Mouse (Mus musculus) telencephalon, adult 2 months (tissue): ENCODE data around the gene Reln.
A peak's percentile ranks its signal among the peaks of the same experiment; 100 is the strongest.

Experiments used
- DNase-seq: peaks from one replicate; pipeline ENCODE4 v3.0.0-alpha.2; 2011; ENCODE audit warnings: low read depth, low spot score

The Reln gene

DNA sequence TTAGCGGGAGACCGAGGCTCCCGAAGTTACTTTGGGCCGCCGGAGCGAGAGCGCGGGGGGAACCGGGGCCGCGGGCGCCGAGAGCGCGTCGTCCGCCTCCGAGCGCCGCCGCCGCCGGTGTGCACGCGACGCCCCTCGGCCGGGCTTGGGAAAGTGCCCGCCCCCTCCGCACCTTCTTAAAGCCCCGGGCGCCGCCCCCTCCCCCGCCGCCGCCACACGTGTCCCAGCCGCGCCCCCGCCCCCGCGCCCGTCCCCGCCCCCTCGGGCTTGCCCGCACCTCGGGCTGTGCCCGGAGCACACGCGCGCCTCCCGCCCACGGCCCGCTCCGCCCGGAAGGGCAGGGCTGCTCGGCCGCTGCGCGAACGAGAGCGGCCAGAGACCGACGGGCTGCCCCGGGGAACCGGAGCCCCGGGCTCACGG lies at the start of gene Reln:
Gene Reln (minus strand): TSS at position 147 of the 420 bp plus-strand sequence.
- no peak for DNase-seq

DNA sequence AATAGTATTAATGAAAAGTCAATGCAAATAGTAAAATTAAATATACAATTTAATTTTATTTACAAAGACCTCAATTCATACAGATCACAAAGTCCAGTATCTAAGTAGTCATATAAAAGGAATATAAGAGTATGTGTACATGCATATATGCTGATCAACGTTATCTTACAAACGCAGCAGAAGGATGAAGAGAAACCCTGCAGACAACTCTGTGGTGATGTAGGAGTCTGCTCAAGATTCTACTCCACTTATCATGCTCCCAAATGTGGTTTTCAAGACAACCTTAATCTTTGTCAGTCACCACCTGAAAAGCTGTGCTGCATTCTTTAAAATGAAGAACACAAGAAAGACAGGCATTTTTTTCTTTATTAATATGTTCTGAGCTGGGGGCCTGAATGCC lies 44.0 kb upstream of the Reln start:
- no peak for DNase-seq

DNA sequence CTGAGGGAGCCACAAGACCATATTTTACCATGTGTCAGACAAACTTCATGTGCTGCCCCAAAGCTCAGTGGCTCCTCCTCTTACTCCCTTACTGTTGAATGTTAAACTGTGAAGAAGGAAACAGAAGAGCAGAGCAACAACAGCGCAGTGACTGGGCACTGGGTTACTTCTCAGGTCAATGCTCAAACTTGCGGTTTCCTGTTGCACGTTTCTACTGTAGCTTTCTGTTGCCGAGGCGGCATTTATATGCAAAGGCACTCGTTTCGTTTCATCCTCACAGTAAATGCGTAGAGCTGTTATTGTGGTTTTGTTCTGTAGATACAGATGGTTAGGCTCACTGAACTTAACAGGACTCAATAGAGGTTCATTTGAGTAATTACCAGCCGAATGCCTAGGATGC lies 16.0 kb upstream of the Reln start:
- DNase-seq, result no peak

DNA sequence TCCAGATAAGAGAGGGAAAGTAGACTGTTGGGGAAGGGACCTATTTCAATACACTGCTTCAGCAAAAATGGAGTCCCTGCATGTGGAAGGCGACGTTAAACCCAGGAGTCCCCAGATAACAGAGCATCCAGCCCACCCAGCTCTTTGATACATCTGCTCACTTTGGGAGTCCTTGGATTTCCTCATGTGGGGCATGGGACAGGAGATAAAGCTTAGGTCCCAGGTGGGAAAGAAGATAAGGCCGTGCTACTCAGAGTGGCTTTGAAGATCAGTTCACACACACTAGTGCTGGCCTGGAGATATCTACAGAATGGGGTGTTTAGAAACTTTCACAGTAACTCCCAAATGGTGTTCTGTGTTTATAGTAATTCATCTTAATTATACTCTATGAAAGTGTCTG lies 3.9 kb upstream of the Reln start:
- no peak for DNase-seq

DNA sequence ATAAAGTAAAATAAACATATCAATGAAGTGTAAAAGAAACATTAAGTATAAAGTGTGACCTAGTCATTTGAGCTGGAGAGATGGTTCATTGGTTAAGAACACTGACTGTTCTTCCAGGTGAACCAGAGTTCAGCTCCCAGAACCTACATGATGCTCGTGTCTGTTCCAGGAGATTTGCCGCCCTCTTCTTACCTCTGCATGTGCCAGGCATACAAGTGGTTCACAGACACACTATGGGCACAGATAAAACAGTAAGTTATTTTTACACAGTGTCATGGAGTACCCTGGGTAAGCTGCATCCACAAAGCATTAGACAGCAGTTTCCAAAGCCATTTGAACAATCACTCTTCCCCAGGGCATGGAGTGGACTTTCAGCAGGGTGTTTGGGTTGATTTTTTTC lies 3.2 kb upstream of the Reln start:
- no peak for DNase-seq

DNA sequence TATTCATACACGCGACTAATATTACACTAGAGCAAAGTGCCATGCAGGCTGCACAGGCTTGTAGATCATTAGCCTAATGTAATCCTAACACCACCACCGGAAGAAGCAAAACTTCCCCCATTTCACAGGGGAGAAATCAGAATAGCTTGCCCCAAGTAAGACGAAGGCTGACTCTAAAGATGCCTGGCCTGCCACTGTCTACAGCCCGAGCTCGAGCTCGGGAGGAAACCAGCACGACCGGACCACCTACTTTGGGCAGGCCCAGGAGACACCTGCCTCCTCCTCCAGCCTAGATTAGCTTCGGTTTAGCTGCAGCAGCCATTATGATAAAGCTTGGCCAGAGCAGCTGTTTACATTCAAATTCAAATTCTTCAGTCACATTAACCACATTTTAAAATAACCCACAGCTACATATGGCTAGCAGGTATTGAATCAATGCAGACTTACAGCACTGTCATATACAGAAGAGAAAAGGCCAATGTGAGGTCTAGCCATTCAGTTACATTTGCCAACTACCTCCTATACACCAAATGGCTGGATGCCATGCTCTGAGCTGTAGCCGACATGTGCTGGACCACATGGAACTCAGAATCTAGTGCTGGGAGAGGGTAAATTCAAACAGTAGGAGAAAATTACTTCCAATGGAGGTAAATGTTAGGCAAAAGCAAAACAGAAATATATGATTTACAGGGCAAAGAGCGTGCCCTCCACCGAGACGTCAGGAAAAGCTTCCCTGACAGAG lies 1.6 kb upstream of the Reln start:
- no peak for DNase-seq

DNA sequence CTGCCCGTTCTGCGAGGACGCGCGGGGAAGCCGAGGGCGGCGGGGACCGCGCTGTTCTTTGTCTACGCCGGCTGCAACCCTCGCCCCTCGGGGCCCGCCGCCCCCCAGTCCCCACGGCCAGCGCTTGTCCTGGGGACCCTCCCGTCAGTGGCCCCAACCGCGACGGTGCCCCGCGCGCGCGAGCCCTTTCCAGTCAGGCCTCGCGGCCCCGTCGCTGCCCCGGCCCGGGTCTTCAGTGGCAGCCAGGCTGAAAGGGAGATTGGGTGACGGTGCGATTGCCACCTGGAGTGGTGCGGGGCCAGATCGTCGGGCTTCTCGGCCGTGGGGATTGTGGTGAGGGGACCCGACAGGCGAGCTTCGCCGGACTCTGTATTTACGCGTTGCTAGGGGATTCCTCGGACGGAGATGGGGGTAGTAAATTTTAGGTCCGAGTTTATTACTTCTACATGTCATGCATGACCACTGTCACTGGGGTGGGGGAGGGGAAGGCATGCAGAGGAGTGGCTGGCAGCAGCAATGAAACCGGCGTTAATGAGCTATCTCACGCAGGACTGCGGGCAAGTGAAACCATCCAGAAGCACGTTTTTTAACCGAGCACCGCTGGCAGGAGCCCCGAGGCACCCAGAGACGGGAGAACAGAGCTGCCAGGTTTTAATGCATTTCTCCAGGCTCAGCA lies 612 bp upstream of the Reln start:
- DNase-seq, result no peak

DNA sequence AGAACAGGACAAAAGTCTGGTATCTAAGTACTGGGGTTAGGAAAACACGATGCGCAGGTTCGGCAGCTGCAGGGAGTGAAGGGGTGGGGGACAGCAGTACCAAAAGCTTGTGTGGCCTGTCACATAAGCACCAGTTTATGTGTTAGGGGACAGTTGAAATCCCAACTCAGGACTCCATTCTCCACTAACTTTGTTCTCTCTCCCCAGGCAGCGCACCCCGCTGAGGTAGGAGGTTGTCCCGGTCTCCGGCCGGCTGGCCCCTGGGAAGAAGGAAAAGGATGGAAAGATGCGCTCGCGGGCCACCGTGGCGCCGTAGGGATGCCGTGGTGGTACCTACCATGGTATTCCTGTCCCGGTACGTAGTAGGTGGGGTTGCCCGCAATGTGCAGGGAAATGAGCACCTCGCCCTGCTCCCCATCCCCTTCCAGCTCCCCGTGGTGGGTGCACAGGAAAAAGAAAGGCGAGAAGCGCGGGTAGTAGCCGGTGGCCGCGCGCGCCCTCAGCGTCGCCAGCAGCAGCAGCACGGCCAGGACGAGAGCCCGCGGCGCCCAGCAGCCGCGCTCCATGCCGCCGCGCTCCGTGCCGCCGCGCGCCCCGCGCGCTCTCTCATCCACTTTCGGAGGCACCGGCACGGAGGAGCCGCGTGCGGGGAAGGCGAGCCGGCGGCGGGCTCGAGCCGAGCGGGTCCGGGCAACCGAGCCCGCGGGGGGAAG lies 503 bp downstream of the Reln start:
- no peak for DNase-seq

DNA sequence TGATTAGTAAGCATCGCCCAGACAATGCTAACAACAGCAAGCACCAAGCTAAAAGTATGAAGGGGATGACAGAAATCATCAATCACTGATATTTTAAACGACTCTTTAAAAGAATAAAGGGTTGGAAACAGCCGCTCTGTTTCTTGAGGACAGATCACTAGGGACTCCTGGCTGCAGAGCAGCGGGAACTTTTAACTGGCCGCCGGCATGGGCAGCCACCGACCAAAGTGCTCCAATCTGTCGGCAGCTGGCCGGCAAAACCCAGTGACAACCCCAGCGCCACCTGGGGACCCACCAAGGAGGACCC lies 1.0 kb downstream of the Reln start:
- DNase-seq, result no peak

DNA sequence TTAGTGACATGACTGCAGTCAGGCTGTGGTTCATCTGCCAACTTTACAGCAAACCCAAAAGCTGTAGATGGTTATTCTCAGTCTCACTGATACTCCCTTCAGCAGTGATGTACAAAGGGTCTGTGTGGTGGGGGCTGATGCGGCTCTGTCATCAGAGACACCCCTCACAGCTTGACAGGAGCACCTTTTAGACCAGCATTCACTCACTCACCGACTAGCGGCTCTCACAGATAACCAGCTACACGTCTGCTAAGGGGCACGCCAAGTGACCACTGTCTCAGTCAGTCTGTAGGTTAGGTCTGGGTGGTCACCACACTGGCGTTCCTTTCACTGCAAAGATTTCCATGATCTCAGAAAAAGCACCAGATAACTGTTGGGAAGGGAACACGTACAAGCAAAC lies 2.0 kb downstream of the Reln start:
- no peak for DNase-seq

DNA sequence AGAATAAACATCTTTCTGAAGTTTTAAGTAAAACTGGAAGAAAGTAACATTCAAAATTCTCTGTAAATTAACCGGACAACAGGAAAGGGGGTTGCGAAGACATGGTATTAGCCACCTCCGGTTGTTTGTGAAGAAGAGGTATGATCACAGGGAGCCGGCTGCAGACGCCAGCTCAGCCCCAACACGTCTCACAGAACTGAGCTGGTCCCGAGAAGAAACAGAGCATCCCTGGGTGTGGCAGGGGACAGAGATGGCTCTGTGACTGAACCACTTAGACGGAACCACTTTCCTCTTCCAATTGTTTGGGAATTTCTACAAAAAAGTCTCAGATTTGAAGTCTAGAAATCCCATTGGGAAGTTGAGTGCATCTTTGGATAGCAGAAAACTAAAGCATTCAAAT lies 3.5 kb downstream of the Reln start:
- DNase-seq, result no peak

DNA sequence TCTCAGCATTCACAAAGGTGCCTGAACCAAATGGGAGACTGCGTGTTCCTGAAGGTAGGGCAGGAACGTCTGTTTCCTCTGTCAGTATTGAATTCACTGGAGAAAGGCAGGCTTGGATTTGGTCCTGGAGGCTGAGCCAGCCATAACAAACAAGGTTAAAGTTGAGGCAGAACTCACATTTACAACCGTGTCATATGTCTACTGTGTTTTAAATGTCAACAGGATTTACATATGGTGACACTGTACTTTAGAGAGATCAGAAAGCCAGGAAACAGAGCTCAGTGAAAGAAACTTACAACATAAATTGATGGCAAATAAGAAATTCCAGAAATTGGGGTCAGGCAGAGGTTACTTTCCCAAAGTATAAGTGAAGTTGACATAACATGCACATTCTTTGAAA lies 9.1 kb downstream of the Reln start:
- DNase-seq, result no peak

DNA sequence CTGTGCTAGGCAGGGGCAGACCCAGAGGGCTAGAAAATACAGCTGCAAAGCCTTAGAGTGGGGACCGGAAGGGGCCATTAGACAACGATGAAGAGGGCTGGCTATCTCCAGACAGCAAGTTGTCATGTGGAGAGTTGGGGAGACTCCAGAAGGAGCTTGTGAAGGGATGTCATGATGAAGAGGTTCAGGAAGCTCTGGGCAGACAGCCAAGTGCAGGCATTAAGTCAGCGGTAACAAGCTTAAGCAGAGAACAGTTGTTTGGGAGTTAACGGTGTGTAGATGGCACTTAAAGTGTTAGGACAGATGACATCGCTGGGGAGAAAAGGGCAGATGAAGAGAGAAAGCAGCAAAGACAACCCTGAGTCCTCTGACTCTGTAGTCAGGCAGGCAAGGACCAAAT lies 13.7 kb downstream of the Reln start:
- no peak for DNase-seq

DNA sequence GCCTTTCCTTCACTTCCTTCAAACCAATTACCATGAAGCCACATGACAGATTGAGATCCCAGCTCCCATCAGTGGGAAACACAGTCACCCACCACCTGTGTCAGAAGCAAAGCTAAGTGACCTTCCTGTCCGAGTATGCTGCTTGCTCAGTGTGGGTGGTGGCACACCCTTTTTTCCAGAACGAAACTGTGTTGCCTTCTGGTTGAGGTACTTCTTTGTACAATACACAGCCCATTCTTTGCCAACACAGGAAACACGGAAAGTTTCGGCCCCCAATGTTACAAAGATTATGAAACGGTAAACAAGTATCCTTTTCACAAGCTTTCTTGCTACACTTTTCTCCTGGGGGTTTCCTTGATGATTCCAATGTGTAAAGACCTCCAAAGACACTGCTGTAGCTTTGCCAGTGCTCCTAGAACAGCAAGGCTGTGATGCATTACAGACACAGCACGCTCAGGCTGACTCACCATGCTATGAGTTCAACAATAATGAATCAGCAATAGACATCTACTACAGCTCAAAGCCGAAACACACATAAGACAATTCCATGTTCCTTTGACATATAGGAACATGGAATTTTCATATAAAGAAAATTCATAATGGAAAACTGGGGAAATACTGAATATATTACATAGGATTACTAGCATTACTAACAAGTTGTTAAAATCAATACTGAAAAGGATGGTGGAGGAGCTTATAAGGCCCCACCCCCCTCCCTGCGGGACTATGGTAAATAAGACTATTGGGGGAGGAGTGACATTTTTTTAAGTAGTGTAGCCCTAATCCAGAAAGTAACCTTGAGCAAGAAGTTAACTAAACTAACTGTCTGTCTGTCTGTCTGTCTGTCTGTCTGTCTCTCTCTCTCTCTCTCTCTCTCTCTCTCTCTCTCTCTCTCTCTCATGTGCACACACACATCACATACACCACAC lies 15.8 kb downstream of the Reln start:
- no peak for DNase-seq

DNA sequence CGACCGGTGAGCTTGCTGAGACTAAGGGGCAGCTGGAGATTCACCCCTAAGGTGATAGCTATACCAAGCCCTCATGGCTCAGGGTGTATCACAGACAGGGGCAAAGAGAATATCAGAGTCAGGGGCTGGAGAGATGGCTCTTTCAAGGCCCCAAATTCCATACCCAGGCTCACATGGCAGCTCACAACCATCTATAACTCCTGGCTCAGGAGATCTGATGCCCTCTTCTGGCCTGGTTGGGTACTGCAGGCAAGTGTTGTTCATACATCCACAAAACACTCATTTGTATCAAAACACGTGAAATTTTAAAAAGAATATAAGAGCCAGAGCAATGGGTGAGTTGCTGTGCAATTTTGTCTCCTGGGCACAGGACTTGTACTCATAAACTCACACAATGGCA lies 17.3 kb downstream of the Reln start:
- no peak for DNase-seq

DNA sequence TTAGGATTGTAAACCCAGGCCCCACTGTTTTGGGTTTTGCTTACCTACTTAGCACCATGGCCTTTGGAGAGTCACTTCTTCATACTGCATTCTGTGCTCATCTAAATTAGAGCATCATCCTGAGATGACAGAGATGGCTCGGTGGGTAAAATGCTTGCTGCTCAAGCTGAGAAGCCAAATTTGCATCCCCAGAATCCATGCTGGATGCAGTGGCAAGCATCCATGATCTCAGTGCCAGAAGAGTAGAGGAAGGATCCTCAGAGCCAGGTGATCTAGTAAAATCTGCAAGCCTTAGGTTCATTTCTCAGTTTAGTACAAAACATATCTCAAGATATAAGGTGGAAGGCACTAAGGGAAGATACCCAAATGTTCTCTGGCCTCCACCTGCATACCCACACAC lies 20.7 kb downstream of the Reln start:
- DNase-seq, result no peak

DNA sequence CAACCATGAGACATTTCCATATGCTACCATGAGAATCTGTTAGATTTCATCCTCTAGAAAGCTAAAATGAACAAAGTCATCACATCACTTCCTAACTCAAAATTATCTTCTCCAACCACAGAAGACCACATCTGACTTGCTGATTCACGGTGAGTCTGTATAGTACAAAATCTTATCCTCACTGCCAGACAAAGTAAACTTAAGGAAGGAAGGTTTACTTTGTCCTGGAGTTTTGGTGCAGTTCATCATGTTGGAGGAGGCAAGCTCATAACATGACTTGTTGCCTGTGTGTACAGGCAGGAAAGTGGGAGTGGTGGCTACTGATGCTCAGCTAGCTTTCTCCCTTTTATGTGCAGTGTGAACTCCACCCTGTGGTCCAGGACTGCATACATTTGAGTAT lies 26.7 kb downstream of the Reln start:
- no peak for DNase-seq

DNA sequence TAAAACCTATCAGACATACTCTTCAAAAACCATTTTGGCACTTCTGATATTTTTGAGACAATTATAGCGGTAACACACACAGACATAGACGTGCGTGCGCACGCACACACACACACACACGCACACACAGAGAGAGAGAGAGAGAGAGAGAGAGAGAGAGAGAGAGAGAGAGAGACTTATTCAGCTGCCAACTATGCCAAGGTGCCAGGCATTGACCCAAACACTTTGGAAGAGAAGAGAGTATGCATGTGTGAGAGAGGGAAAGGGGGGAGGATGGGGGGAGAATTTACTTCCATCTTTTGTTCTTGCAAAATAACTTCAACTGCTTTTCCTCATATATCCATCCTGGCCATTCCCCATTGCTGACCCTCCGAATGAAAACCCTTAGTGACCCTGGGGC lies 28.0 kb downstream of the Reln start:
- no peak for DNase-seq

DNA sequence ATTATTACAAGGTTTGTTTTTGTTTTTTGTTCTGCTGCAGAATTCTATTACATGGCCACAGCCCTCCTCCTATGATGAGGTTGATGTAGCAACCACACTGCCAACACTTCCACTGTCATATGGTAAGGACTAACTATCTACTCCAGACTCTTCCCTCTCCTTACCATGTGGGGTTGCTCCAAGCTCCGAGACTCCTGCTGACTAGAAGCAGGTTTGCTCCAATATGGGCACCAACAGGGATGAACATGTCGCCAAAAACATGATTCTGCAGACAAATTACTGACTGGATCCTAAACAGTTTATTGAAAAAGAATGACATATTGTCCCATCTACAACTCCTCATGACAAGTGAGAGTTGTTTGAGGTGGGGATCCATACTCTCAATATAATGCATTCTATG lies 28.5 kb downstream of the Reln start:
- no peak for DNase-seq

DNA sequence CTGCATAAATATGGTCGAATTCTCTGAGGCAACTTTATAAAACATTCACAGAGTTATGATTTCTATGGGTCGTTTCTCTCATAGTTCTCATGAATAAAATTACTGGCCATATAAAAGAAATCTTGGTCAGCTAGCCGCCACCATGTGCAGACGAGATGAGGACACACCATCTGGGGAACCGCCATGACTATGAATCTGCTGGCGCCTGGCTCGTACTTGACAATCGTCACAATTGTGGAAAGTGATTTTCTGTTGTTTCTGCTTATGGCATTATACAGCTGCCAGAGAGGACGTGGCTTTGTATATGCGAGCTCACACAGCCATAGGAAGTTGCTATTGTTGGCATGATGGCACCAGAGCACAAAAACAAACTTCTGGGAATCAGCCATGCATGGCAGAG lies 31.5 kb downstream of the Reln start:
- DNase-seq, result peak; percentile 6

DNA sequence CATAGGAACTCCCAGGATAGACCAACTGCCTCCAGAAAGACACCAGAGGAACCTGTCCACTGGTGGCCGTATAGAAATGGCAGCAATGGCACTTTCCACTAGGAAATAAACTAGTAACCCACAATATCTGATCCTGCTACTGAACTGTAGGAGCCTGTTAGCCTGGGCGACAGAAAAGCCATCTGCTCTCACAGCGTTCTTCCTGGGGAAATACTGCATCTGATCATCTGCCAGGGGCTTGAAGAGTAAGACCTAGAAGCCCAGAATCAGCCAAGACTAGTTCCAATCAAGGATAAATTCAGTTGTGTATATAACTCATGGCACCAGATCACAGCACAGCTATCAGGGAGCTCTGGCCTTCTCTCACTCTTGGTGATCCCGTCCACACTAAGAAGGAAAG lies 33.5 kb downstream of the Reln start:
- no peak for DNase-seq

DNA sequence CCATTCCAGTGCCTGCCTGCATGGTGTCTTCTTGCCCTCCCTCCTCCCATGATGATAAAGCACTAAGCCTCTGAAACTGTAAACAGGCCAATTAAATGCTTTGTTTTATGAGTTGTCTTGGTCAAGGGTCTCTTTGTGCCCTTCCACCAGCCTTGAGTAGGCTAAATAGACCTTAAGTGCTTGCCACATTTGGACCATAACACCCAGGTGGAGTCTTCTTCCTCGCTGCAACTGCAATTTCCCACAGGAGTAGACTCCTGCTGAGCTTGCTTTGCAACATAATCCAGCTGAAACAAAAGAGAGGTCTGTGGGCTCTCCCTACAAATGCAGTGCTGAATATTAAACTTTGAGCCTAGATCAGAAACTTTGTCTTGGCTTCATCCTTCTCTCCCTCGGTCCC lies 35.5 kb downstream of the Reln start:
- no peak for DNase-seq
